Mouse (Mus musculus): ENCODE data around the gene Gm26741.

Gm26741 gene

GRCm38 (mm10) chr10:52391208-52391607 lies 32.6 kb downstream of the Gm26741 start:
- DNase-seq = no peak

- DNase-seq = no peak
Observed at GRCm38 (mm10) chr10:52396647-52397046, 38.1 kb downstream of the Gm26741 start.

- no peak for DNase-seq
Observed at GRCm38 (mm10) chr10:52398715-52399114, 40.1 kb downstream of the Gm26741 start.

DNA sequence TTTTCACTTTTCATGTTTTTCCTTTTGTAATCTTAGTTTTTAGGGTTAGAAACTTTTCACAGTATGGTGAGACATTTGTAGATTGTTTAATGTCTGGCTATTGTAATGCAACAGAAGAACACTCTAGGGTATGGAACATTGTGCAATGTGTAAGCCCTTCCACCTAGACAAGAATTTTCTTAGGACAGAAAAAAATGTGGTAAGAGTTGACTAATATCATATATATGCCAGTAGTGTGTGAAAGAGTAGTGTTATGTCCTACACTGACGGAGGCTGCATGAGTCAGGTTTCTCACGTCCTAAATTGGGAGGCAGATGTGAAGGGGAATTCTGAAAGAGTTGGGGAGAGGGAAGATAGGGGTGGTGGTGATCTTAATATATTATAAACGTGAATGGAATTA lies 41.2 kb downstream of the Gm26741 start:
- DNase-seq = no peak

GRCm38 (mm10) chr10:52405160-52405559 lies 46.6 kb downstream of the Gm26741 start:
- no peak for DNase-seq

DNA sequence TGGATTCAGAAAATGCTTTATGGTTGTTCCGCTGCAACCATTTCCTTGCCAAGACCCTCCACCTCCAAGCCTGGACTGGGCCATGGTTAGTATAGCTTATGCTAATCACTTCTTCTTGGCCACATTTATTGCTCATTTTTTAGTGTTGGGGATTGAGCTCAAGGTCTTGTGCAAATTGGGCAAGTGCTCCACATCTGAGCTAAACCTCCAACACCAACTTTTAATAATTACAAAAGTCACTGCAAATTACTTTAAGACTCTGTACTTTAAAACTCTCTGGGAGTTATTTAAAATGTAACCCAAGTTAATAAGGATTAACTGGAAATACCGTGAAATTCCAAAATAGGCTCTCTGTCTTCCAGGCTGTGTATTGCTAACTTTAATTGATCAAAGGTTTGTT lies 49.0 kb downstream of the Gm26741 start:
- DNase-seq = no peak
